Mouse (Mus musculus) intestine, postnatal 0 days (tissue): ENCODE results near the gene Tagln3. TPM values are rescaled to one million over a fixed set of nuclear protein-coding genes. Genes with fewer than 3 reads are reported as not detected.

Experiments used
- ATAC-seq: fragments of 200-750 bp; cut with Nextera tagmentation; 2 replicates; pipeline ENCODE4 v1.8.0; 2017; ENCODE audit warnings: mild to moderate bottlenecking, moderate TSS enrichment, moderate library complexity
- H3K27ac ChIP-seq: fragments of 300-500 bp; sonication (generic); 2 replicates; pipeline ENCODE4 v1.5.1; 2014; ENCODE audit warnings: mild to moderate bottlenecking, low read depth, low read length, moderate library complexity
- H3K27me3 ChIP-seq: fragments of 300-500 bp; sonication (generic); replicated peaks from 2 replicates; pipeline ENCODE4 v1.6.1; 2014; ENCODE audit warnings: low read length, mixed read lengths; ENCODE audit not compliant: control insufficient read depth, insufficient read depth
- H3K36me3 ChIP-seq: fragments of 300-500 bp; sonication (generic); 2 replicates; pipeline ENCODE4 v1.6.1; 2014; ENCODE audit warnings: mild to moderate bottlenecking, moderate library complexity; ENCODE audit not compliant: control insufficient read depth, insufficient read depth
- H3K4me1 ChIP-seq: fragments of 300-500 bp; sonication (generic); replicated peaks from 2 replicates; pipeline ENCODE4 v1.6.1; 2014; ENCODE audit warnings: antibody characterized with exemption, low read length, mixed read lengths; ENCODE audit not compliant: control insufficient read depth, insufficient read depth
- H3K4me2 ChIP-seq: fragments of 300-500 bp; sonication (generic); replicated peaks from 2 replicates; pipeline ENCODE4 v1.6.1; 2014; ENCODE audit warnings: low read depth, mild to moderate bottlenecking, moderate library complexity
- H3K4me3 ChIP-seq: fragments of 300-500 bp; sonication (generic); 2 replicates; pipeline ENCODE4 v1.5.1; 2014; ENCODE audit warnings: low read depth, low read length
- H3K9ac ChIP-seq: fragments of 300-500 bp; sonication (generic); 2 replicates; pipeline ENCODE4 v1.6.1; 2014; ENCODE audit warnings: mild to moderate bottlenecking, low read depth, low read length
- H3K9me3 ChIP-seq: fragments of 300-500 bp; sonication (generic); 2 replicates; pipeline ENCODE4 v1.6.1; 2016; ENCODE audit warnings: mixed run types; ENCODE audit not compliant: control insufficient read depth
- CTCF ChIP-seq: sonication (generic); IDR thresholded peaks from 2 replicates; pipeline ENCODE4 v1.5.1; 2016; ENCODE audit warnings: low read depth, mild to moderate bottlenecking, control low read depth, antibody characterized with exemption, moderate library complexity
- WGBS: fragments of 180-500 bp; shearing (Covaris S2); extraction: QIAGEN DNeasy Blood & Tissue Kit; methylation state at CpG from one replicate; pipeline ENCODE4 v1.1.7; 2014; 5-methylcytosine and 5-hydroxymethylcytosine counted together
- polyA plus RNA-seq: library from polyadenylated mRNA; unstranded; fragments of >200 nt; fragmentation: Nextera tagmentation; extraction: Ambion mirVana; gene quantifications from 2 replicates; pipeline ENCODE4 v1.2.1, GENCODE M21; 2015

The Tagln3 gene
- polyA plus RNA-seq, 1 experiment from 2014 or later = 13.7 TPM

DNA sequence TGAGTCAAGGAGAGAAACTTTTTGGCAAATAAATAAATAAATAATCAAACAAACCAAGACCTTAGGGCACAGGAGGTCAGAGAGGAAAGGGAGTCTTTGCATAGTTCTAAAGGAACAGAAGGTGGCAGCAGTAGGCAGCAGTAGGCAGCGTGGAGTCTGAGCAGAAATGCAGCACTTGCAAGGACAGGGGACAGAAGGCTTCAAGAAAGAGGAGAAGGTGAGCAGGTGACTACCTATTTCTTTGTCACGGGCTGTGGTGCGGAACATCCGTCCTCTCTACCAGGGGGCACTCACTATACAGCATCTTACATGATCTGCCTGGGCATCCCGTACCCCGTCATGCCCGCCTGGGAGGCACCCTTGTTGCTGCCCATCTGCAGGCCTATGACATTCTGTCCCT, 13.1 kb downstream of the Tagln3 start:
- Histone ChIP-seq H3K27me3 (no peaks in the 10 kb centered on the region), H3K27ac (no peak overlapping the region), H3K9ac (no peak overlapping the region), H3K4me2 (no peak overlapping the region), H3K36me3 (no peaks in the 10 kb centered on the region), H3K4me1 (no peaks in the 10 kb centered on the region), H3K4me3 (no peak overlapping the region), H3K9me3 (no peaks in the 10 kb centered on the region)
- no peak for ATAC-seq
- 69% methylated on average over 7 of the region's 7 CpGs for WGBS
- TF ChIP-seq CTCF = peak; percentile 64

DNA sequence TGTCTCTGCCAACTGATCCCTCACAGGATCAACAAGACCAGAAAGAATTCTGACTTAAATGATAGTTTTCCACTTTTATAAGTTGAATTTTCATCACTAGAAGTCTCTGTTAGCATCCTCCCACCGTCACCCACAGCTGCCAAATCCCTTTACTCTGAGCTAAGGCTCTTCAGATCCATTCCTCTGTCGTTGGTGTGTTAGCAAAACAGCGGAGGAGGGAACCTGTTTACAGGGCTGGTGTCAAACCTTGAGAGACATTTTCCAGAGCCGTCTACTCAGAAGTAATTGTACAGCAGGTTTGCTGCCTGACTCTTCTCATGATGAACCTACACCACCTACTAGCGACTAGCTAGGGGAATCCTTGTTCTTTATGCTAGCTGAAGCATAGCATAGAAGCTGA, 25.1 kb downstream of the Tagln3 start:
- H3K36me3 ChIP-seq = no peaks in the 10 kb centered on the region
- 56% methylated on average over 5 of the region's 5 CpGs for WGBS
- H3K27ac ChIP-seq = no peak overlapping the region
- no peaks in the 10 kb centered on the region for H3K27me3 ChIP-seq
- H3K4me1 ChIP-seq = no peaks in the 10 kb centered on the region
- H3K9me3 ChIP-seq = no peaks in the 10 kb centered on the region
- H3K4me3 ChIP-seq = no peak overlapping the region
- ATAC-seq = no peak
- H3K4me2 ChIP-seq = no peak overlapping the region
- H3K9ac ChIP-seq = no peak overlapping the region
- TF ChIP-seq CTCF = no peak

DNA sequence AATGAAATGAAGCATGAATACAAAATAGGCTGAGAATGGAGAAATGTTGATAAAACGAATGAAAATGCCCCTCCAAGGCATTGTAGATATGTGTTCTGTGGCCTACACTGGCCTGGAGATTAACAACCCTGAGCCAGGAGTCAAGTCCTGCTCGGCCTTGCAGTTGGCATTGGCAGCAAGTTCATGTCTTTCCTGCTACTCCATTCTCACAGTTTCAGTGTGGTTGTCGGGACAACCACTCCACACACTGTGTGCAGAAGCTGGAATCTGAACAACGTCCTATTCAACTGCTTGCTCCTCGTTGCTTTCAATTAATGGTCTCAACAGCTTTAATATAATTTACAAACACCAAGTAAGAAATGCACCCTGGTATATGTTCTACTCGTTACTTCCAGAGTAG, 26.4 kb downstream of the Tagln3 start:
- no peak overlapping the region for H3K27ac ChIP-seq
- 79% methylated on average over 6 of the region's 6 CpGs for WGBS
- no peak for ATAC-seq
- H3K9me3 ChIP-seq = no peaks in the 10 kb centered on the region
- H3K4me2 ChIP-seq = no peak overlapping the region
- no peak overlapping the region for H3K4me3 ChIP-seq
- no peak overlapping the region for H3K9ac ChIP-seq
- no peaks in the 10 kb centered on the region for H3K4me1 ChIP-seq
- no peak for TF ChIP-seq CTCF
- no peaks in the 10 kb centered on the region for H3K27me3 ChIP-seq
- no peaks in the 10 kb centered on the region for H3K36me3 ChIP-seq

DNA sequence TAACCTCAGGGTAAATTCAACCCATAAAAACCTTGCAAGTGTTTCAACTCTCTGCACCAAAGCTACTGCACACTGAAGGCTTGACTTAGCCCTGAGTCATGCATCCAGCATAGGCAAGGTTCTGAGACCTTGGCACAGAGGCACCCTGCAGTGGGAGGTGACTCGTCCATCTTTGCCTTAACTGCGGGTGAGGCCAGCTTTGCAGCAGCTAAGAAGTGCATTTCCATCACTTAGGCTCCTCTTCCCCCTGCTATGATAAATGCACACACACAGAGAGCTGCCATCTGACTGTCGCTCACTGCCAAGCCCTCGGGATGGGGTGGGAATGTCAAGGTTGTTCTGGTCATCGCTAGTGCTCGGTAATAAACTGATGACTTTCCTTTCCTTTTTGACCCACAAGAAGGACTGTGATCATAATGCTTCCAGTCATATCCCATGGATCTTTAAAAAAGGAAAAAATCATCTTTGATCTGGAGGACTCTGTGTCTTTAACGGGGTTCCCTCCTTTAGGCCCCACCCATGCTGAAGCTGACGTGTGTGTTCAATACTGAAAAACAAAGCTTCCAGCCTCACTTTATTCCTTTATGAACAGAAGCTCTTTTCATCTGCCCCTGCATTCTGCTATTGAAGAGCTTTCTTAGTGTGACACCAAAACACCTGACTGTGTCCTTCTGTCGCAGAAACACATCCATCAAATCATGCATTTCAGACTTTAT, 28.8 kb downstream of the Tagln3 start:
- Histone ChIP-seq H3K27me3 (no peaks in the 10 kb centered on the region), H3K9me3 (no peaks in the 10 kb centered on the region), H3K27ac (no peak overlapping the region), H3K9ac (no peak overlapping the region), H3K4me1 (no peaks in the 10 kb centered on the region), H3K4me3 (no peak overlapping the region), H3K36me3 (no peaks in the 10 kb centered on the region), H3K4me2 (no peak overlapping the region)
- no peak for TF ChIP-seq CTCF
- no peak for ATAC-seq
- 71% methylated on average over 9 of the region's 9 CpGs for WGBS

DNA sequence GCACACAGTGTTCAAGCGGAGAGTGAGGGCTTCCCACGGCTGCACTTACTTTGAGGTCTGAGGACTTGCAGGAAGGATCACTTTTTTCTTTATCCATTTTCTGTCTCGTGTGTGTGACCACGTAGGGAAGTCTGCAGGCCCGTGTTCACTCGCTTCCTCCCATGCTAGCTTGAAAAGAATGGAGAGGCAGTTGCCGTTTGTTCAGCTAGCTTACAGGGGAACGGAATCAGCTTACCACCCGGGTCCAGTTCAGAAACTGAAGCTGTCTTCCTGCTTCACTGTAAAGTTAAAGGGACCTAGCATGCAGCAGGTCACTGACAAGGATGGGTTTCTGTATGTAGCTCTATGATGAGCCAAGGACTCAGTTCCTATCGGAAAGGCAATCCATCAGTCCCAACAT, 30.9 kb downstream of the Tagln3 start, which contains the start of gene Tmprss7:
Tmprss7 (minus strand) TSS at position 101 of the 400 bp plus-strand sequence.
- TF ChIP-seq CTCF = no peak
- Histone ChIP-seq H3K9ac (no peak within 1 kb of the TSS), H3K4me3 (no peak within 1 kb of the TSS), H3K4me1 (no peaks in the 10 kb centered on the region), H3K36me3 (no peaks in the 10 kb centered on the region), H3K9me3 (no peaks in the 10 kb centered on the region), H3K27ac (no peak within 1 kb of the TSS), H3K27me3 (no peaks in the 10 kb centered on the region), H3K4me2 (no peak within 1 kb of the TSS)
- WGBS = 79% methylated on average over 10 of the region's 10 CpGs
- no peak for ATAC-seq

DNA sequence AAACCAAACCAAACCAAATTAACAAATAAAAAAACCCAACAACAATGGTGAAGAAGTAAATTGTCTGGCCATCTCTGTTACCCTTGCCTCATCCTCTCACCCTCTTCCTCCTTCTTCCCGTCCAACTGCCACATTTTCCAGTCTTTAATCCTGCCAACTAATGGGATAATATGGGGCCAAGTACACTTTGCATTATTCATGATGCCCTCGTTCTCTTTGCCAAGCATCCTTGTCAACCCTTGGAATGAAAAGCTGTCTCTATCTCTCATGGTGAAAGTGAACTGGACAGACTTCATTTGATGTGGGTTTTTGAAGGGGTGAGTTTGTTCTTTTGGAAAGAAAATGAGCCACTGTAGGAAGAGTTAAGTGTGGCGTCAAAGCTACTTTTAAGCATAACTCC, 31.6 kb downstream of the Tagln3 start:
- ATAC-seq = no peak
- WGBS = 81% methylated on average over 3 of the region's 3 CpGs
- Histone ChIP-seq H3K4me2 (no peak overlapping the region), H3K9ac (no peak overlapping the region), H3K4me3 (no peak overlapping the region), H3K27ac (no peak overlapping the region), H3K9me3 (no peaks in the 10 kb centered on the region), H3K27me3 (no peaks in the 10 kb centered on the region), H3K36me3 (no peaks in the 10 kb centered on the region), H3K4me1 (no peaks in the 10 kb centered on the region)
- no peak for TF ChIP-seq CTCF

DNA sequence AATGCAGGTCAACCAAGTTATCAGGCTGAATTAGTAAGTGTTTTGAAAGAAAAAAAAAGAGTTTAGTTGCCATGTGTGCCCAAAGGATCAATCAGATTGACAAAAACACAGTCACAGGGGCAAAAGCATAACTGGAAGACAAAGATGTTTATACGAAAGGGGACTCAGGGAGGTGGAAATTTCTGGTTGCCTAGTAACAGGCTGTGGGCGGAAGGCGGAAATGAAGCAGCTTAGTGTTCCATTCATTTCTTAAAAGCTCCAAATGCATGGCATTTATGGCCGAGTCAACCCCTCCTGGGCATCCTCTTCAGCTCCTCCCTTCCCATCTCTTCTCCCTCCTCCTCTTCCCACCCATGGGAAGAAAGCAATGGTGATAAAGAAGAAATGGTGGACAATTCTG, 34.2 kb downstream of the Tagln3 start:
- Histone ChIP-seq H3K36me3 (no peaks in the 10 kb centered on the region), H3K9ac (no peak overlapping the region), H3K27ac (no peak overlapping the region), H3K9me3 (no peaks in the 10 kb centered on the region), H3K27me3 (no peaks in the 10 kb centered on the region), H3K4me1 (no peaks in the 10 kb centered on the region), H3K4me3 (no peak overlapping the region), H3K4me2 (no peak overlapping the region)
- WGBS = 17% methylated on average over 4 of the region's 4 CpGs
- TF ChIP-seq CTCF = no peak
- no peak for ATAC-seq
